Mouse (Mus musculus): Measurements from ENCODE around the gene Nipal3.

GRCm38 (mm10) chr4:135406180-135406579 is 88.7 kb downstream of the Nipal3 start:
- TF ChIP-seq POLR2A (IDR thresholded peaks at IDR 0.05; ENCODE audit: low read depth, low read length) (no peak), CTCF (IDR thresholded peaks at IDR 0.05; ENCODE audit: borderline replicate concordance, insufficient read depth, low read length) (no peak)
